ENCODE assay signal across 7 mouse cellular contexts in the genomic region with DNA sequence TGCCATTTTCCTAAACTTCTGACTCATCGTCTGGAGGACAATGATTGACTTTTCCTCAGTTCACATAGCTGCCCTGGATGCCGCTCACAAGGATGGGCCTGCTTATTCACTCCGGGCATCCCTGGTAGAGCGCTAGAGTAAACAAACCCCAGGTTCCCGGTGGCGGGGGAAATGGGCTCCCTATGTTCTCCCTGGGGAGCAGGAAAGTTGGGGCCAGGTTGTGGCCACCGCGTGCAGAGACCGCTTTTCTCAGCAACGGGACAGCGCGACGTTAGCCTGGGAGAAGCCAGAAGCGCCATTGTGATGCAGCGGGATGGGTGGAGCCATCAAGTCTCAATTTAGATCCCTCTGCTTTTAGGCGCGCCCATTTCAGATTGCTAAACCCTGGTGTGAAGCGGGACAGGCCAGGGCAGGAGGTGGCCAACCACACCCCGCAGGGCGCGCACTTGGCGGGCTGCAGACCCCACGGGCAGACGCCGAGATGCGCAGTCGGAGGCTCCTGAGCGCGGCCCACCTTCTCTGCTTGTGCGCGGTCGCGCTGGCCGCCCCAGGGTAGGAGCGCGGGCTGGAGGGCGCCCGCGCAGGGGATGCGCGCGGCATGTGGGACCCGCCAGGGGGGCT. TPM values are rescaled to one million over a fixed set of nuclear protein-coding genes. Genes with fewer than 3 reads are reported as not detected.
DNase-seq lines count a peak whose midpoint lies in the region; ATAC-seq and TF ChIP-seq lines count a peak whose summit lies in the region.

A gene (plus strand): TSS at position 146 of the 621 bp plus-strand sequence.

- peak; percentile 80 for DNase-seq in 3T3-L1 (ENCODE audit: low read depth, low spot score)
- DNase-seq in kidney, postnatal 36 days: peak; percentile 14 to 45
- peak; percentile 38 to 47 for DNase-seq in lung, postnatal 4 days
- peak; percentile 18 for DNase-seq in right cerebral cortex, postnatal 4 days

- ATAC-seq in embryonic facial prominence, embryonic 12.5 days (ENCODE audit: insufficient number of reproducible peaks, insufficient read depth, low FRiP score, low TSS enrichment): peak; percentile 81
- peak; percentile 23; the same call in 1 of the 2 replicates for ATAC-seq in heart, embryonic 12.5 days (ENCODE audit: insufficient number of reproducible peaks, low FRiP score)

- peak within 1 kb of the TSS; percentile 34; the same call in 1 of the 2 replicates for H3K9ac ChIP-seq in ES-Bruce4 (ENCODE audit: low read depth, poor library complexity, severe bottlenecking)
- H3K9ac ChIP-seq in embryonic facial prominence, embryonic 12.5 days: peak within 1 kb of the TSS; percentile 73
- H3K9ac ChIP-seq in heart, embryonic 12.5 days: peak within 1 kb of the TSS; percentile 65

- under 1% methylated on average over 43 of the region's 43 CpGs for WGBS in embryonic facial prominence, embryonic 12.5 days
- under 1% methylated on average over 43 of the region's 43 CpGs for WGBS in heart, embryonic 12.5 days

- H3K4me1 ChIP-seq in ES-Bruce4 (ENCODE audit: control insufficient read depth, insufficient read depth, low read length): no peaks in the 10 kb centered on the region
- peaks cover 8% of the 10 kb centered on the region; the same call in 1 of the 2 replicates for H3K4me1 ChIP-seq in embryonic facial prominence, embryonic 12.5 days
- H3K4me1 ChIP-seq in heart, embryonic 12.5 days (replicated peaks): peaks cover 5% of the 10 kb centered on the region

- TF ChIP-seq CTCF in ES-Bruce4 (IDR thresholded peaks at IDR 0.05; ENCODE audit: low read depth, low read length): no peak

- no peaks in the 10 kb centered on the region for H3K9me3 ChIP-seq in ES-Bruce4 (replicated peaks; ENCODE audit: control insufficient read depth, insufficient read depth, low read length, poor library complexity, severe bottlenecking)
- H3K9me3 ChIP-seq in embryonic facial prominence, embryonic 12.5 days: no peaks in the 10 kb centered on the region
- H3K9me3 ChIP-seq in heart, embryonic 12.5 days (replicated peaks): no peaks in the 10 kb centered on the region

- H3K36me3 ChIP-seq in ES-Bruce4 (ENCODE audit: control insufficient read depth, insufficient read depth, low read length, poor library complexity, severe bottlenecking): no peaks in the 10 kb centered on the region
- no peaks in the 10 kb centered on the region for H3K36me3 ChIP-seq in embryonic facial prominence, embryonic 12.5 days
- no peaks in the 10 kb centered on the region for H3K36me3 ChIP-seq in heart, embryonic 12.5 days

- peak within 1 kb of the TSS; percentile 55 for H3K4me3 ChIP-seq in ES-Bruce4 (ENCODE audit: low read depth, low read length)
- H3K4me3 ChIP-seq in embryonic facial prominence, embryonic 12.5 days: peak within 1 kb of the TSS; percentile 64
- H3K4me3 ChIP-seq in heart, embryonic 12.5 days: peak within 1 kb of the TSS; percentile 62

- no peak for TF ChIP-seq POLR2A in ES-Bruce4 (IDR thresholded peaks at IDR 0.05; ENCODE audit: insufficient read depth, low read length)

- peak within 1 kb of the TSS; percentile 93 for H3K4me2 ChIP-seq in embryonic facial prominence, embryonic 12.5 days (replicated peaks)
- H3K4me2 ChIP-seq in heart, embryonic 12.5 days: peak within 1 kb of the TSS; percentile 83

- TF ChIP-seq EP300 in ES-Bruce4 (IDR thresholded peaks at IDR 0.05; ENCODE audit: insufficient read depth, low read depth, low read length): no peak

- peaks cover 7% of the 10 kb centered on the region; the same call in 1 of the 2 replicates for H3K27me3 ChIP-seq in ES-Bruce4 (ENCODE audit: control insufficient read depth, insufficient read depth, low read length, poor library complexity, severe bottlenecking)
- 0 out of 2 replicates have a peak, but pooled peaks cover 3% of the 10 kb centered on the region for H3K27me3 ChIP-seq in embryonic facial prominence, embryonic 12.5 days
- no peaks in the 10 kb centered on the region for H3K27me3 ChIP-seq in heart, embryonic 12.5 days (replicated peaks)

- H3K27ac ChIP-seq in ES-Bruce4 (ENCODE audit: insufficient read depth, low read length): no peak within 1 kb of the TSS
- no peak within 1 kb of the TSS for H3K27ac ChIP-seq in embryonic facial prominence, embryonic 12.5 days
- no peak within 1 kb of the TSS for H3K27ac ChIP-seq in heart, embryonic 12.5 days (ENCODE audit: poor library complexity, severe bottlenecking)

RNA-seq across cellular contexts. Expression of the gene that starts here (rescaled TPM):
- 5.7 and 5.8 TPM in 2 replicates for polyA plus RNA-seq in ES-Bruce4 (2011; ENCODE audit: insufficient read depth, insufficient read length, low read depth, missing spikeins)
- 6.4 and 7.1 TPM in 2 replicates for polyA plus RNA-seq in embryonic facial prominence, embryonic 12.5 days (2016; fragmentation: Nextera tagmentation; extraction: Ambion mirVana)
- 1.7 and 1.8 TPM in 2 replicates for polyA plus RNA-seq in heart, embryonic 12.5 days (2016; fragmentation: Nextera tagmentation; extraction: Ambion mirVana)

Comparison
In these comparisons a context has a peak if more than half of its experiments do, and no peak if none do; other contexts are left out.
1. DNase-seq: peak in every context shown above with its lines; median percentile 80 in 3T3-L1; 42 in lung, postnatal 4 days; 30 in kidney, postnatal 36 days; 18 in right cerebral cortex, postnatal 4 days.